ENCODE assay signal across 10 mouse cellular contexts in genomic region chr14:86062885-86063619, GRCm38 (mm10).
DNase-seq lines count a peak whose midpoint lies in the region; ATAC-seq lines count a peak whose summit lies in the region.
"Had no signal": no experiment of that assay in that cellular context is flagged by ENCODE, and none has a peak within 500 bp of the region (broad histone marks: within the 10 kb centered on the region; RNA-seq: fewer than 3 reads in every experiment).

No protein-coding gene starts in this region.

- WGBS in forebrain, embryonic 11.5 days = 57% methylated on average over 11 of the region's 11 CpGs
- WGBS in forebrain, embryonic 10.5 days = 64% methylated on average over 11 of the region's 11 CpGs
- 61% methylated on average over 11 of the region's 11 CpGs for WGBS in neural tube, embryonic 15.5 days

- peak; percentile 63; the same call in 1 of the 2 replicates for ATAC-seq in forebrain, embryonic 11.5 days (replicated peaks; ENCODE audit: low FRiP score)
- peak; percentile 41; the same call in 1 of the 2 replicates for ATAC-seq in neural tube, embryonic 15.5 days (ENCODE audit: low FRiP score)

- no peaks in the 10 kb centered on the region for H3K36me3 ChIP-seq in forebrain, embryonic 11.5 days (ENCODE audit: control insufficient read depth, insufficient read depth, low read length)
- no peaks in the 10 kb centered on the region for H3K36me3 ChIP-seq in forebrain, embryonic 10.5 days (replicated peaks)
- no peaks in the 10 kb centered on the region for H3K36me3 ChIP-seq in neural tube, embryonic 15.5 days

- DNase-seq in forebrain, embryonic 11.5 days (ENCODE audit: low spot score) = no peak
- no peak for DNase-seq in forebrain, embryonic 10.5 days (ENCODE audit: extremely low spot score, low spot score)
- peak; percentile 7 for DNase-seq in ovary, postnatal 36 days (ENCODE audit: low spot score)
- no peak for DNase-seq in ovary, postnatal 14 days (ENCODE audit: low spot score)
- peak; percentile 36 to 51 for DNase-seq in layer of hippocampus, postnatal 14 days (ENCODE audit: low spot score in 2 of 2)
- no peak for DNase-seq in kidney, postnatal 25 days
- no peak for DNase-seq in cerebellum, adult 11 months
- DNase-seq: cerebellum, postnatal 36 days had no signal

- no peak overlapping the region for H3K9ac ChIP-seq in forebrain, embryonic 11.5 days (ENCODE audit: low read length)
- H3K9ac ChIP-seq in neural tube, embryonic 15.5 days (replicated peaks) = no peak overlapping the region

- no peak overlapping the region for H3K4me3 ChIP-seq in forebrain, embryonic 11.5 days (ENCODE audit: low read depth, low read length)
- H3K4me3 ChIP-seq in forebrain, embryonic 10.5 days = no peak overlapping the region
- no peak overlapping the region for H3K4me3 ChIP-seq in neural tube, embryonic 15.5 days (replicated peaks)

- no peaks in the 10 kb centered on the region for H3K9me3 ChIP-seq in forebrain, embryonic 11.5 days (ENCODE audit: control insufficient read depth, low read length)
- no peaks in the 10 kb centered on the region for H3K9me3 ChIP-seq in forebrain, embryonic 10.5 days
- no peaks in the 10 kb centered on the region for H3K9me3 ChIP-seq in neural tube, embryonic 15.5 days (replicated peaks)

- no peaks in the 10 kb centered on the region for H3K27me3 ChIP-seq in forebrain, embryonic 11.5 days (ENCODE audit: control insufficient read depth, insufficient read depth, low read length)
- peaks cover 18% of the 10 kb centered on the region for H3K27me3 ChIP-seq in forebrain, embryonic 10.5 days (ENCODE audit: poor library complexity, severe bottlenecking)
- no peaks in the 10 kb centered on the region for H3K27me3 ChIP-seq in neural tube, embryonic 15.5 days (replicated peaks)

- H3K27ac ChIP-seq in forebrain, embryonic 11.5 days (ENCODE audit: low read depth, low read length) = no peak overlapping the region
- no peak overlapping the region for H3K27ac ChIP-seq in forebrain, embryonic 10.5 days
- H3K27ac ChIP-seq in neural tube, embryonic 15.5 days (replicated peaks) = no peak overlapping the region

- no peak overlapping the region for H3K4me2 ChIP-seq in forebrain, embryonic 11.5 days (ENCODE audit: low read depth, low read length, severe bottlenecking)
- H3K4me2 ChIP-seq in neural tube, embryonic 15.5 days = no peak overlapping the region
- H3K4me2 ChIP-seq: liver, embryonic 11.5 days had no signal

- H3K4me1 ChIP-seq in forebrain, embryonic 11.5 days (replicated peaks; ENCODE audit: control insufficient read depth, insufficient read depth, low read length) = 0 out of 2 replicates have a peak, but pooled peaks cover 2% of the 10 kb centered on the region
- H3K4me1 ChIP-seq in forebrain, embryonic 10.5 days = peaks cover 8% of the 10 kb centered on the region; the same call in 1 of the 2 replicates
- H3K4me1 ChIP-seq in neural tube, embryonic 15.5 days = no peaks in the 10 kb centered on the region

Comparison
In these comparisons a context has a peak if more than half of its experiments do, and no peak if none do; other contexts are left out.
1. DNase-seq: peak in ovary, postnatal 36 days (single experiment) and layer of hippocampus, postnatal 14 days (2 of 2); none in forebrain, embryonic 11.5 days (single experiment), forebrain, embryonic 10.5 days (single experiment), ovary, postnatal 14 days (single experiment), kidney, postnatal 25 days (0 of 2) and cerebellum, adult 11 months (single experiment).